Mouse (Mus musculus) cerebellum, adult 9-11 months (tissue): ENCODE results near the gene Smtnl1.

Experiments used
- DNase-seq: peaks from one replicate; pipeline ENCODE4 v3.0.0; 2022

The Smtnl1 gene

DNA sequence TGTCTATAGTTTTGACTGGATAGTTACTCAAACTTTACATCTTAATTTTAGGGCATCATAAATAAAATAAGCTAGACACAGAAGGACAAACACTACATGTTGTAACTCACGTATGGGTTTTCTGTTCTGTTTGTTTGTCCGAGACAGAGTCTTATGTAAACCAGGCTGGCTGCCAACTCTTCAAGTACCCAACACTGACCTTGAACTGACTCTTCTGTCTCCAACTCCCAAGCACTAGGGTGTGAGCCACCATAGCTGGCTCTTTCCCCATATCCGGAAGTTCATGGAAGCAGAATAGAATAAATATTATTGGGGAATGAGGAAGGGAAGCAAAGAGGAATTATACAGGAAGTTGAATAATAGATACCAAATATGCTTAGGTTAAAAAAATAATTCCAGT lies 29.9 kb downstream of the Smtnl1 start:
- DNase-seq: no peak

DNA sequence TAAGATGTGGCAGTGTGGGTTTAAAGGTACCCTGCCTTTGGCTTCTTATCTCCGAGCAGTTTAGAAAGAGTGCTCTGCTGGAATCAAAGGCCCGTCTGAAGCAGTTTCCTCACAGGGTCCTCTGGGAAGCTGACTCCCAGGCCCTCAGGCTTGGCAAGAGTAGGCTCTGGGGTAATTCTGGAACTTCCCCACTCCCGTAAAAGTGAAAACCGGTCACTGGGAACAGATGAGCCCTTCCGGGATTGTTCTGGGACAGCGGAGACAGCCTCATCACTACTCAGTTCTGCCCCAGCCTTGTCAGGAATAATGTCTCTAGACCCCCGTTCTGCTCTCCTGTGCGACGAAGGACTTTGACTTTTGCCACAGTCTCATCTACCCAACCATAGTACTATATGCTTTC lies 32.0 kb downstream of the Smtnl1 start:
- DNase-seq: no peak

GRCm38 (mm10) chr2:84788316-84788715 lies 34.1 kb downstream of the Smtnl1 start:
- no peak for DNase-seq

DNA sequence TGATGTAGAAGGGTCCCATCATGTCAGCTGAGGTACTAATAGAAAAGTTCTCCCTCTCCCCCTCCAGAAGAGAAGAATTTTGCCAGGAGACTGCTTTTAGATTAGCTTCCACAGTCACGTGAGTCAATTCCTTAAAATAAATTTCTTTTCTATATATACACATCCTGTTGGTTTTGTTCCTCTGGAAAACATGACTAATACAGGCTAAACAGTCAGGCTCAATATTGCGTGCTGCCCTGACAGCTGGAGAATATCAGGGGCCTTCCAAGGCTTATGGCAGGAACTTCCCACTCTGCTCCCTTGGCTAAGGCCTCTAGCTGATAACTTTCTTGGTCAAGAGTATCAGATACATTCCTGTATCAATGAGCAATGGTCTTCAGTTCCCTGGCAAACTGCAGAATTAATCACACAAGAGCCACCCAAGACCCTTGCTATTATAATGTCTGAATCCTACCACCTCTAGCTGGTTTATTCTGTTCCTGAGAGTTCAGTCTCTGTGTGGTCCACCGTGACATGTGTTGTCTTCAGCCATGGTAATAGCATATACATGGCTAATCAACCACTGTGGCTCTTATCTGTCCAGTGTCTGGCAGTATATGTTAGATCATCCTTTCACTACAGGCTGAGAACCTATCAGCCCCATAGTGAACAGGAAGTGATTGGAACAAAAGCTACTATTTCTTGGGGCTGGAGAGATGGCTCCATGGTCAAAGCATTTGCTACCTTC lies 38.4 kb downstream of the Smtnl1 start:
- no peak for DNase-seq

DNA sequence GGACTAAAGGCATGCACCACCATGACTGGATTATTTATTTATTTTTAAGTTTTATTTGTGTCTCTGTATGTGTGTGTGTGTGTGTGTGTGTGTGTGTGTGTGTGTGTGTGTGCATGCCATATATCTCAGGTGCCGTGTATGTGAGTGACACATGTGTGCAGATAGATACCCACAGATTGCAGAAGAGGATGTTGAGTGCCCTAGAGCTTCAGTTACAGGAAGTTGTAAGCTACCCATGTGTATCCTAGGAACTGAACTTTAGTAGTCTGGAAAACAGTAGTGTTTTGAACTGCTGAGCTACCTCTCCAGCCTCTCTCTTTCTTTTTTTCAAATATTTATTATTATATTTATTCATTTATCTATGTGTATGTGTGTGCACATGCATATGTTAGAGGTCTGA lies 39.1 kb downstream of the Smtnl1 start:
- no peak for DNase-seq

- DNase-seq: no peak
These were observed 43.2 kb downstream of the Smtnl1 start for GRCm38 (mm10) chr2:84779210-84779609.

- no peak for DNase-seq
These were observed 44.7 kb downstream of the Smtnl1 start for GRCm38 (mm10) chr2:84777706-84778105.

- peak; percentile 30 for DNase-seq
These were observed 46.8 kb downstream of the Smtnl1 start for GRCm38 (mm10) chr2:84775665-84776064.

DNA sequence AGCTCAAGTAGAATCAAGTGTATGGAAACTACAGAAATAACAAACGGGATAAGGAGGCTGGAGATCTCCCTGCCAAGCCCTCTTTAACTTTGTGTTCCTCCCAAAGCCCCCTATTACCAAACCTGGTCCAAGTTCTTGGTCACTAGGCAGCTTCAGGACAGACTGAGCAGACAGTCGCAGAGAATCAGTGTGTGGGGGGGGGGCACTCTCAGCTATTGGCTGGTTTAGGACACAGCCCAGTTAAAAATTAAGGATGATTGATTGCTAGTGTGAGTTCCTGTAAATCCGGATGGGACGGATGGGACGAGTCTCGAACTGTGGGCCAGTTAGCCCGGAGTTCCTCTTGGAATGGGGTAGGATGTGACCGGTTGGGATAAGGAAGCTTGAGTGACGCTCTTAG lies 47.2 kb downstream of the Smtnl1 start, which contains the start of gene Serping1:
Gene Serping1 (minus strand): TSS at position 204 of the 400 bp plus-strand sequence.
- DNase-seq: no peak

DNA sequence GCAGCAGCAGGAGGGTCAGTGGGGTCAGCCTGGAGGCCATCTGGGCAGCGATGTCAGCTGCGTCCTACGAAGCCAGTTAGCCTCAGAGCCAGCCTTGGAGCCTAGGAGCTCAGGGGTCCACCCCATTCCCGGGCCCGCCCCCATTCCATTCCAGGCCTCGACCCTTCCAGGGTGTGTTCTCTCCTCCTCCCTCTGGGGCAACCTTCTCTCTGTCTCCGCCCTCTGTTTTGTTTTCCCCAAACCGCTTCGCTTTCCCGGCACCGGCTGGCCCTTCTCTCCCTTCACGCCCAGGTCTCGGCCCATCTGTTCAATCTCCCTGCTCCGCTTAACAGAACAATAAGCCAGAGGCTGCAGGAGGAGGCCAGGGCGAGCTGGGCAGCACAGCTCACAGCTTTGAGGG lies 47.7 kb downstream of the Smtnl1 start:
- peak; percentile 88 for DNase-seq

DNA sequence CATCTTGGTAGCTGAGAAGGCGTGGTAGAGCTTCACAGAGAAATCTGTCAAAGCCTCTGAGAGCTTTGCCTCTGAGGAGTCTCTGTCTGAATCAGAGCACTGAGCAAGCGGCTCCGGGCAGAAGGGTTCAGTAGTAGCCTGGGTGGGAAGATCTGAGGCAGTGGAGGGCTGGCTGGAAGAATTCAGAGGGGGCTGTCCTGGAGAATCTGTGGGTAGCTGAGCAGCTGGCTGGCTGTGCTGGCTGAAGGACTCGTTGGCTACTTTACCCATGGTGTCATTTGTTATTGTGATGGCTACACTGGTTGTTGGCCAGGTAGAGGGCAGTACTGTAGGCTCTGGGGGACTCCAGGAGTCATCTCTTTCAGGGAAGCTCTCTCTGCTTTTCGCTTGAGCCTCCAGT lies 49.3 kb downstream of the Smtnl1 start:
- no peak for DNase-seq

DNA sequence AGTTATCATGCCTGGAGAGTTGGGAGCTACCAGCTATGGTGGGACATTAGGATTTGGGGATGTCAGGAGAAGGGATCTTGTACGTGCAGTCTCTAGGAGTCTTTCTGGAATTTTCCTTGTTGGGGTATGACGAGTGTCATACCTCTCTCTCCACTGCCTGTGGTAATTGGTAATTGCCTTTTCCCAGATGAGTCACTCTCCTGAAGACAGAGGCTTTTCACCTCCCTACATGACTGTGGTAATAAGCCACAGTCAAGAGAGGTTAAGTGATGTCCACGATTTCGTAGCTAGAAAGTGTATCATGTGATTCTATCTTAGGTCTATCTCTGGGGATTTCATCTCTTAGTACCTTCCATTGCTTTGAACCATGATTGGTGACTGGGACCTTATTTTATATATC lies 50.0 kb downstream of the Smtnl1 start:
- no peak for DNase-seq

GRCm38 (mm10) chr2:84770501-84770900 lies 52.0 kb downstream of the Smtnl1 start:
- DNase-seq: no peak

- DNase-seq: no peak
These were observed 59.6 kb downstream of the Smtnl1 start for GRCm38 (mm10) chr2:84762818-84763217.

DNA sequence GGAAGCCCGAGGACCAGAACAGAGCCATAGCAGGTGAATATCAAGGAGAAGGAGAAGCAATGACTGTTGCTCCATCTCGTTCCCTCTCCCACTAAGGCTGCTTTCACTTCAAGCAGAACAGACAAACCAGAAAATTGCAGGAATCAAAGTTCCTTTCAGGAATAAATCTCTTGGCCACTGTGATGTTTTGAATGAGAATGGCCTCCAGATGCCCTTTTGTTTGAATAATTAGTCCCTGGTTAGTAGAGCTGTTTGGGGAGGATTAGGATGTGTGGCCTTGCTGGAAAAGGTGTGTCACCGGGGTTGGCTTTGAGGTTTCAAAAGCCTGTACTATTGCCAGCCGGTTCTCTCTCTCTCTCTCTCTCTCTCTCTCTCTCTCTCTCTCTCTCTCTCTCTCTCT lies 60.2 kb downstream of the Smtnl1 start:
- DNase-seq: no peak

DNA sequence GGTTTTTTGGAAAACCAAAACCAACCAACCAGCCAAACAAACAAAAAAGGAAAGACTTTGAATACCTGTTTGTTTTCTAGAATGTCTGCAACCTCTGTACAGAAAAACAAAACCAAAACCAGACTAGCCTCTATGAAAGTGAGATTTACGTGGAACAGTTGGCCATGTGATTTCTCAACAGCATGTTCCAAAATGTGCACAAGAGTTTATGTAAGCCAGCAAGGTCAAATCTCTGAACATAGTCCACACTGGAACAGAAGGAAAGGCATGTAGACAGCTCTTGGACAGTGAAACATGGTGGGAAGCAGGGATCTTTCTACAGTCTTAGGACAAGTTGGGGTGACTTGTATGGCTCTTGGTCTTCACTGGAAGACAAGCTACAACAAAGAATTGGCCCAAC lies 60.6 kb downstream of the Smtnl1 start:
- no peak for DNase-seq

- DNase-seq: no peak
These were observed 61.1 kb downstream of the Smtnl1 start for GRCm38 (mm10) chr2:84761309-84761708.
